Mouse (Mus musculus) c-Kit-positive CD71-positive TER-119-positive erythroid progenitor cells, embryonic 14.5 days (primary cell): ENCODE results near the gene Kbtbd2.
A peak's percentile ranks its signal among the peaks of the same experiment; 100 is the strongest.

Experiments
- DNase-seq: peaks from one replicate; pipeline ENCODE4 v3.0.0-alpha.2; 2013; ENCODE audit warnings: low spot score

Kbtbd2 gene

DNA sequence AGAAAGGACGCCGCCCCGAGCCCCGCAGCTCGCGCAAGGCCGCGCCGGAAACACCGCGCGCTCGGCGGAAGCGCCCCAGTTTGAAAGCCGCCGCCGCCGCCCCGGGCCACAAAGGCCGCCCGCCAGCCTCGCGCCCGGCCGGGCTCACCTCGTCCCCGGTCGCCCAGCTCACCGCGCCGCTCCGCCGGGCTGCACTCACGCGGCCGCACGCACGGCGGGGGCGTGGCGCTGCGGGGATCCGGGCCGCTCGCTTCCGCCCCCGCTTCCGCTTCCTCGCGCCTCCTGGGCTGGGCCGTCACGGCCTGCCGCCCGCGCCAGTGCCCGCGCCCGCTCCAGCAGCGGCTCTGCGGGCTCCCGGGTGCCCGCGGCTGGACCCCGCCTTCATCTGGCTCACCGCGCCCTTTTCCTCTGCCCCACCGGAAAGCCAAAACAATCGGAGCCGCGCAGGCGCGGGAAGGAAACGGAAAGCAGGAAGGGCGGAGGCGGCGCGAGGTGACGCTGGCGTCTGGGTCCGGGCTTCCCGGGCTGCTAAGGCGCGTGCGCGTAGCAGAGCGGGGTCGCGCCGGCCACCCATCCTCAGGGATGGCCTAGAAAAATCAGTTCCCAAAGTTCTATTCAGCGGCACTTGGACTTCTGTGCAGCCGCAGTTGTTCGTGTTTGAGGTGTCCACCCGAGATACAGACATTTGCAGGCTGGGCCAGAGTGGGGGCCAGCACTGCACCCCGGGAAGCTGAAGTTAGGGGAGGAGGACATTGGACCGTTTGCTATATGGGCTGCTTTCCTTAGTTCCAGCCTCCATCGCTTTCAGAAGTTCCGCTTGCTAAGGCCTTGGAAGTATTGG is at the start of gene Kbtbd2:
Gene Kbtbd2, minus strand, starts transcription at position 503 of the 841 bp plus-strand sequence.
- DNase-seq, result peak; percentile 90

DNA sequence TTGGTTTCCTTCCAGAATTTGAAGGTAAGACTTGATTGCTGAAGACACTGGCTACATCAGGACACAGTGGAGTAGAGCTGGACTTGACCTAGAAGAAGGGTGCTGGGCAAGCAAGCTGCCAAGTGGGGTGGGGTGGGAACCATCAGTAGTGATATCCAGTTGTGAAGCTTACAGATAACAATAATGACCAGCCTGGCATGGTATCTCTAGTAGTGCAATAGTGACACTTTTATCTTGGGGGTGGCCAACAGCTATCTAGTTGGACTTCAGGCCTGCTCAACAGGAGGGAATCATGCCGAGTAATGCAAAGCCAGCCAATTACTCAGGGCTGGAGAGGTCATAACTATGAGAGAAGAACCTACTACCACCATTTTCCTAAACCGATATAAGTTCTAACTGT is 46.8 kb upstream of the Kbtbd2 start:
- DNase-seq, result no peak

DNA sequence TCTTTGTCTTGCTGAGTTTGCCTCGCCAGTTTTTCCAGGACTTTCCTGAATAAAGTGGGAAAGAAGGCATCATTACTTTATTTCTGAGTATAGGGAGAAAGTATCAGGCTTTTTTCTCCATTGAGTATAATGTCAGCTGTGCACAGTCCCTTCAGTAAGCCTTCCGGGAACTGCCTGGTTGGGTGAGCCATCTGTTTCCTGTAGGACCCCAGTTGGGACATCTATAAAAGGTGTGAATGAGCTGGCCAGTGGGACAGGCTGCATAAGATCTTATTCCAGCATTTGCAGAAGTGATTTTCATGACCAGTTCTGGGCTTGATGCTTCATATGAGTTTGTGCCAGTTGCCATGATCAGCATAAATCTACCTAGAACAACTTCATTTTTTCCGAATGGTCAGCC is 45.6 kb upstream of the Kbtbd2 start:
- no peak for DNase-seq

DNA sequence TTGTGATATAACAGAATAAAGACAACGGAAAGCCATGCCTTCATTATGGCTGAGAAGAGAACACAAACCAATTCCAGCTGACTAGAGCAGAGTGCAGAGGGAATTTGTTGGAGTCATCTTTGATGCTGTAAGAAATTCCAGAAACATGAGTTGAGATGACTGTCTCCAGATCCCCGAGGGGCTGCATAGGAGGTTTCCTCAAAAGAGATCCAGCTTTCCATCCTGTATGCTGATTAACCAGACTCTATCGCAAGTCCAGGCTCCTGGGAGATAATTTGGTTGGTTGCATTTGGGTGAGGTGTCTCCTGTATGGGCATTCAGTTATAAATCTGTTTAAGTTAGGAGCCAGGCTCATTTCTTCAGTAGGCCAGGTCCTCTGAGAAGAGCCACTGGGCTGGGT is 40.0 kb upstream of the Kbtbd2 start:
- DNase-seq, result no peak

DNA sequence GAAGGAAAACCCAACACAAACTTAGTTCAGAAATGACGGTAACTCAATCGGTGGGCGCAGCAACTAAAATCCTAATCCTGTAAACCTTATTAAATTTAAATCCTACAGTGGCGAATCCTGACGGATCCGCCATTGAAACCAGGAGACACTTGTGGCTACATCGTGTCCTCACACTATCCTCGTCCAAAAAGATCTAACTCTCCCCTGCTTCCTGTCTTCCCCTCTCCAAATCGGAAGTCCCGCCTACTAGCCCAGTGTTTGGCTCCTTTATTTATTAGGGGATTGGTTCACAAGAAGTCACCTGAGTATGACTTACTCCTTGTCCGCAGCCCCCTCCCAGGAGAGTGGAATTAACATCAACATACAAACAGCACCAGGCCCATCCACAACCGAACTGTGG is 39.6 kb upstream of the Kbtbd2 start:
- no peak for DNase-seq

DNA sequence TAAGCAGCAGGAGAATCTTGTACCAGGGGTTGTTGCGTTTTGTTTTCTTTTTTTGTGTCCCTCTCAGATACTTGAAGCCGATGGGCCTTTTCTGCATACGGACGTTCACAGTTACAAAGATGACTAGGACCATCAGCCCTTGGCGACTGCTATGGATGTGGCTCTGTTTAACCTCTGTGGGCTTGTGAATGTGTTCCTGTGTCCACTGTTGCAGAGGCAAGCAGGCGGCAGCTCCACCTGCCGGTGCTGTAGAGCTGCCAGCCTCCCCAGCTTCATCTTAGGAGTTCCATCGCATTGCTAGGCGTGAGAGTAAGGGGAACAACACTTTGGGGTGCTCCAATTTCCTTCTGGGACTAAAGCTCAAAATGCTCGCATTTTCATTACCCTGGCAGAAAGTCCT is 37.9 kb upstream of the Kbtbd2 start:
- DNase-seq, result no peak

DNA sequence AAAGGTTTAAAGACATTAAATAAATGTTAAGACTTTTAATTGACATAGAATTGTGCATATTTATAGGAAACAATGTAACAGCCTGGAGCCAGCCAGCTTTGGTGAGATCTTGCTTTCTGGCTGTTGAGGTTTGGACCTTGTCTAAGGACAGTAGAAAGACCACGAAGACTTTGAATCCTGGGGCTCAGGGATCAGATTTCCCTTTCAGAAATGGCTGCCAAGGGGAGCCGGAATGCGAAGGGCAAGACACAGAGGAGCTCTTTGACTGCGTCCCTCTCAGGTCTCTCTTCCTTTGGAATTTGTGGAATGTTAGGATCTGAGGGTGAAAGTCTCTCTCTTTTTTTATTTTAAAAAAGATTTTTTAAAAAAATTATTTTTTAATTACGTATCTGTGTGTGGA is 37.2 kb upstream of the Kbtbd2 start:
- DNase-seq, result no peak

DNA sequence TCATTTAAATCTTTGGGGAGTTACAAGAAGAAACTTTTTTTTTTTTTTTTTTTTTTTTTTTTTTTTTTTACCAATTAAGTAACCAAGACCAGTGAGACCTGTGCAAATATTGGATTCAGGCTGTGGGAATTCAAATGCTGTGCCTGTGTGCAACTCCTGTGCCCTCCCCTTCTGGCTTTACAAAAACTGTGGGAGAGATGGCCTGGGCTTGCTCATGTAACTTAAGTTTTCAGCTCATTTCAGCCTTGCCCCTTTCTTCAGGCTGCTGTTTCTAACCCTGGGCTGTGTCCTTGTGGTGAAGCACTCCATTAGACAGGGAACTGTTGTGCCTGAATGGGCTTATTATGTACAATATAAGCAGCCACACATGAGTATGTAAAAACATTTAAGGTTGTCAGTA is 35.2 kb upstream of the Kbtbd2 start:
- DNase-seq, result no peak

DNA sequence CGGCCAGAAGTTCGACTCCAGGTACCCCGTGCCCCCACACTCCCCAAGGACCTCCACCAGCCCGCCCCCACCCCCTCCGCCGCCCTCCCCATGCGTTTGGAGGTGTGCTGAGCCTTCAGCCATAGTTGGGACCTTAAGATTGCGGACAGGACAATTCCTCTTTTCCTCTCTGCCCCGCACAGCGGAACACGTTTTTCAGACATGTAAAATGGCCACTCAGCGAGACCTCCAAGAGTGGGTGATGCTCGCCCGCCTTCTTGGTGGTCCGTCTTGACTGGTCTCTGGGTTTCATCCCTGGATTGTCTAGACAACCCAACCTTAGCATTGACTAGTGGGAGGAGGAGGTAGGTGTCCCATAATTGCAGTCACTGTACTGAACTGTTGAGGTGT is 34.8 kb upstream of the Kbtbd2 start:
- no peak for DNase-seq

DNA sequence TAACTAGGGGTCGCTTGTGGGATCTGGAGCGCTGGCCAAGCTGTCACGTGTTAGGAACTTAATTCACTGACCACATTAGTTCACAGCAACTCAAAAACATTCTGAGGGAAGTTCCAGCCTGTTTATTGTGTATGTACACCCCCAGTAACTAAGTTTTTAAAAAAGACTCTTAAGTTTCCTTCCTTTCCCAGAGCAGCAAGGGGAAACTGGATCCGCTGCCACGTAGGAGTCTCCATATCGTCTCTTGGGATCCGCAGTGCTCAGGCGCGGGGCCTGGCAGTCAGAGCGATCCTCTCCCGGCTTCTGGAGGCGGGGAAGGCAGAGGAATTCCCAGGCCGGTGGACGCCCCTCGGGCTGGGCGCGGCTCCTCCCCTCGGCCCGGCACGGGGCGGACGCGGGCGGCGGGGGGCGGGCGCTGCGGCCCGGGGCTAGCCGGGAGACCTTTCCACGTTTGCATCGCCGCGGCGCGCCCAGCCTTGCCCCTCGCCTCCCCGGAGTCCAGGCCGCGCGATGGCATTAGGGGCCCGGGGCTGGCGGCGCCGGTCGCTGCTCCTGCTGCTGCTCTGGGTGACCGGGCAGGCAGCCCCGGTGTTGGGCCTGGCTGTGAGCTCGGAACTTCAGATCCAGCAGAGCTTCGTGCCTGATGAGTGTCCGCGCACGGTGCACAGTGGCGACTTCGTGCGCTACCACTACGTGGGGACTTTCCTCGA is 34.2 kb upstream of the Kbtbd2 start, which contains the start of gene Fkbp9:
Gene Fkbp9, plus strand, starts transcription at position 363 of the 710 bp plus-strand sequence.
- DNase-seq, result no peak

DNA sequence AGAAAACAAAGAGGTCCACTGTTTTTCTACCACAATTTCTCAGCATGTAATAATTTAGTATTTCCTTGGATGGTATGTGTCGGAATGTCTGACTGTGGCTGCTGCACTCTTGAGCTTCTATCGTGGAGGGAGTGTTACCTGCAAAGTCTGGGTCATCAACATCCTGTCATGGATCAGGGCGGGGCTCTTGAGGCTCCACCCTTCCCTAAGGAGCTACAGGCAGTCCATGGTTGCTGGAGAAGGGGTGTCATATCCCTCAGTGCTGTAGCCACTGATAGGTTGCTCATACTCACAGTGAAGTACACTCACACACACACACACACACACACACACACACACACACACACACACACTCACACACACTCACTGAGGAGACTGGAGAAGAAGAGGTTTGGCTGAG is 28.0 kb upstream of the Kbtbd2 start:
- DNase-seq, result no peak

DNA sequence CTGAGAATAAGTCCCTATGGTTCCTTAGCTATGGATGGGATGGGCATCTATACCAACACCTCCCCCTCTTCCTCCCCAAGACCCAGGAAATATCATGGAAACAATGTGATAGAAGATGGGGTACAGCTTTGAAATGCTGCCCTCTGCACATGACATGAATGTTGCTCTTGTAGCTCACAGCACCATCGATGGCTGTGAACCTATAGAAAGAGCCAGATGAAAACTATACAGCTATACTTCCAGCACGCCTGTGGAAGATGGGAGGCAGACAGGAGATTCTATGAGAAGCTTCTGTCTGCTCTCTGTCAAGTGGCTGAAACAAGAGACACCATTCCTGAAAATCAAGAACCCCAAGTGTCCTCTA is 21.5 kb upstream of the Kbtbd2 start:
- no peak for DNase-seq

DNA sequence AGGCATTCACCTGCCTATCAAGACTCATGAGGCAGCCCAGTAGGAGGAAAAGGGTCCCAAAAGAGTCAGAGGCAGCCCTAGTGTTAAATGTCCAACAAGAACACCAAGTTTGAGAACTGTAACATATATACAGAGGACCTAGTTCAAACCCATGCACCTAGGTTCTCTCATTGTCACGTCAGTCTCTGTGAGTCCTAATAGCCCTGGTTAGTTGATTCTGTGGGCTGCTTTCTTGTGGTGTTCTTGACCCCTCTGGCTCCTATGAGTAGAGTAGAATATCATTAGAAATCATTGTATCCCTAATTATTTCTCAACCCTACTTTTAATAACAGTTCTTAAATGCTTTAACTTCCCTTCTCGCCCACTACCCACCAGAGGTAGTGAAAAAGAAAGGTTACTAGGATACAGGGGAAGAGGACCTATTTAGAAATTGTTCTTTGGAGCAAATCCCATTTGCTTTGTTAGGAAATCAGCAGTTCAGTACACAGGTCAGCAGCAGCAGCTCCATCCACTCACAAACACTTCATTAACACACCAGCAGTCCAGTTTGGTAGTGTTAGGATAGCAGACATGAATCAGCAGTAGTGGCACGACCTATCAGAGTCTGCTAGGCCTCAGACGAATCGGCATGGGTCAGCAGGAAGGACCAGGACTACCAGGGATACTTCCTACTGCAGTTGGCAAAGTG is 21.0 kb upstream of the Kbtbd2 start:
- DNase-seq, result no peak

DNA sequence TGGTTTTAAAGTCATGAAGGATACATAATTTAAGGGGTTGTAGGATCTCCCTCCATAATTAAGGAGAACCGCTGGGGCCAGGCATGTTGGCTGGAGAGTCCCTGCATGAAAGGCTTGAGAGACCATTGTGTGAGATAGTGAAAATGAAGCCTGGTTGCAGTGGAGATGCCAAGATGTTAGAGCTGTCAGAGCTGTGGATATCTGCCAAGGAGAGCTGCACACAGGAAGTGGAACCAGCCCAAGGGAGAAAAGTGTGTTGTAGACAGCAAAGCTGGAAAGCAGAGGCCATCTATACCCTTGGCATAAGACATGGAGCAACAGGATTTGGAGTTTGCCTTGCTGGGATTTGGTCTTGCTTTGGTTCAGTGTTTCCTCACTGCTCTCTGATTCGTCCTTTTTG is 15.7 kb upstream of the Kbtbd2 start:
- DNase-seq, result no peak

DNA sequence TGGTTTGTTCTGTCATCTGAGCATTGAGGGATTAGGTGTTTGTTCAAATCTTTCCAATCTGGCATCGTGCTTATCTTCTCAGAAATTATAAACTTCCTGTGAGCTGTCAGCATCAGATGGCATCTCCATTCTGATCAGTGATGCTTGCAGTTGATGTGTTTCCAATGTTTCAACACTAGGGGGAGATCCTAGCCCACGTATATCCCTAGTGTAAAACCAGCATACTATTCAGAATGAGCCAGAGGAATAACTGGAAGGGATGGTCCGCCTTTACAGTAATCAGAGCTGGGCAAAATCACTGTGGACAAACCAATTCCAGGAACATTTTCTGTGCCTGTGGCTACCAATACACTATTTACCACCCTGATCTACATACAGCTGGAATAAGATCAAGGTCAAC is 11.0 kb upstream of the Kbtbd2 start:
- DNase-seq, result peak; percentile 61

DNA sequence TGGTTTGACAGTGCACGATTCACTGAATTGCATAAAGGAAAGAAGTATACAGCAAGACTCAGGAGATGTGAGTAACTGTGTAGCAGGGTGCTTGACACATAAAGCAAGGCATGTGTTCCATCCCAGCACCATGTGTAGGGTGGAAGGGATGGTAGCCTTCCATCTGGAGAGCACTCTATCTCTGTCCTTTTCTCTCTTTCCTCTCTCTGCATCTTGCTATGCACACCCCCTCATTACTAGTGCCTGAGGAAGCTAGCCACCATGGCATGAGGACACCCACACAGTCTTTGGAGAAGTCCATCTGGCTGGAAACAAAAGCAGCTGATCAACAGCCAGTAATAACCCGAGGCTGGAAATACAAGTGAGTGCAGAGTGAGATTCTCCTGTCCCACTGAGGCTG is 8.6 kb upstream of the Kbtbd2 start:
- no peak for DNase-seq

DNA sequence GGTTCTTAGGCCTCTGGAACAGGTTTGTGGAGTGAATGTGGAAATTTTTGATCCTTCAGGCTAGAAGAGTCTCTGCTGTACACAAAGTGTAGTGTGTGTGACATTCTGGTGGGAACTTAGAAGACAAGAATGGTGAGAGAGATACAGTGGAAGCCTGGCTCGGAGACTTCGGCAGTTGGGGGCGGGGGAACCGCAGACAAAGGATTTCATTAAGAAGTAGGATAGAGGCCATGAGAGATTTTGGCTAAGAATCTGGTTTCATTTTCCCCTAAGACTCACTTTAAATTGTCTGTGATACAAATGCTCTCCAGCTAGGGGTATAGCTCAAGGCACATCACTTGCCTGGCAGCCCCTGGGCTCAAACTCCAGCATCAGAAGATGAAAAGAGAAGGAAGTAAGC is 7.4 kb upstream of the Kbtbd2 start:
- DNase-seq, result no peak

DNA sequence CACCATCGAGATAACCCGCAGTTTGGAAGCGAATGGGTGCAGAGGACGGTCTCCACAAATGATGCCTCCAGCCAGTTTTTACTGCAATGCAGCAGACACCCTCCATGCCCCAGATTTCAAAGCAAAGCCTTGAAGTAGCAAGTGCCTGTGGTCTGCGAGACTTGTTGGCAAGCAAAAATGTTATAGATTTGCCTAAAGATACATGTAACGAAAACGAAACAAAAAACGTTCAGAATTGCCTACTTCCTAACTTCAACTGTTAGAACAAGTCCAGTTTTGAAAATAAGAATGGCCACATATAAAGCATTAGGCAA is 496 bp upstream of the Kbtbd2 start:
- no peak for DNase-seq

DNA sequence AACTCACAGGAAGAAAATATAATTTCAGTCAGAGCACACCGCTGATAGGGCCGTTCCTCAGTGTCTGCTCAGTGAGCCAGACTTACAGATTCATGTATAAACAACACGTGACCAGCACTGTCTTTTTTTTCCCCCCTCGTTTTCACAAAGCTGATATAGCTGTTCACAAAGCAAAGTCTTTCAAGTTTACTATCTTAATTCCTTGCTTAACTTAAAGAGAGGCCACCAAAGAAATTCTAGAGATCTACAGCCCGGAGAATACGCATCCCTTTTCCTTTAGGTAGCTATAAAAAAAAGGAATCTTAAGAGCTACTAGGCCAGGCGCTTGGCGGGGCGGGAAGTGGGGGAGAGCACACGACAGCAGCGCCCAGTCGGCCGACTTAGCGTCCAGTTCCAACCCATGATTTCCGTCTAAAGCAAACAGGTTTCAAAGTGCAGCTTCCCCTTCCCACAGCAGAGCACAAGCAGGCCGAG is 908 bp downstream of the Kbtbd2 start:
- peak; percentile 57 for DNase-seq

DNA sequence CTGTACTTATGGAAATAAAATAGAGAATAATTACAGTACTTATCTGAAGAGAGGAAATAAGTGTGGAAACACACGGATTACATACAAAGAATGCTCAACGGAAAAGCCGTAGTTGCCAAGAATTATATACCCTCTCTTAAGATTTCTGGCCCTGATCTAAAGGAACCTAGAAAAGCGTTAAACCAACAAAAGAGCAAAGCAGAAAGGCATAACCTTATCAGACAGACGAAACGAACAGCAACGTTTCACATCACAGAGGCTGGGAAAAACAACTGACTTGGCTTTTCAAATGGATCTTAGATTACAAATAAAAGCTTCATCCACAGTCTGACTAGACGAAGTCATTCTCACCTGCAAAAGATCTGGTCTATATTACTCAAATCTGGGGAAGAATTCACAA is 1.4 kb downstream of the Kbtbd2 start:
- DNase-seq, result peak; percentile 34

DNA sequence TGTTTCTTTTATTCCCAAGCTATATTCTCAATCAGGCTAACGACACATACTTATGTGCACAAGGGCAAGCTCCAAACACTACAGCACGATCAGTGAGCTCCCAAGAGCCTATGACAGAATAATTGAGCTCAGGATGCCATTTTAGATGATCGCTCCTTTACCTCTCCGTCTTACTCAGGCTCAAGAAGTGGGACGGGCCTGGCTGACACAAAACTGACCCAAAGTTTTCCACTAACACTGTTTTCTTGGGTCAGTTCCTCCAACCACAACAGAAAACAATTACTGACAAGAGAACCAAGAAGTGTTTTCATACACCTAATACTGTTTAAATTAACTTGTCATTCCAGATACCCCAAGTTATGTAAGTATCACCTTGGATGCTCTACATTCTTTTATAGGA is 2.8 kb downstream of the Kbtbd2 start:
- DNase-seq, result no peak

DNA sequence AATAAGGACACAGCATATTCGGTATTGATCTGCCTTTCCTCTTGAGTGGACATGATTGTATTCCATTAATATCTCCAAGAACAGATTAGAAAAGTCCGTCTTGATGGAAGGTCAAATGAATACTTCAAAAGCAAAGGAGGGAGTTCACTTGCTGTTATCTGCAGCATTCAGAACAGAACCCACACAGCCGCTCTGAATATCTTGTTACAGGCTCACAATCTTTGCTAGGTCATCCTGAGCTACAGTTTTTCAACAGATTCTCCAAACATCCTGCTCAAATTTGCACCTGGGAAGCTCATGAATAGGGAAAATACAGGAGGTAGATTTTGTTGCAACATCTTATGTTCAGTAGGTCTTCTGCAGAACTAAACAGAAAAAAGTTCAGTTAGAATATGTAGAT is 8.3 kb downstream of the Kbtbd2 start:
- DNase-seq, result peak; percentile 40

DNA sequence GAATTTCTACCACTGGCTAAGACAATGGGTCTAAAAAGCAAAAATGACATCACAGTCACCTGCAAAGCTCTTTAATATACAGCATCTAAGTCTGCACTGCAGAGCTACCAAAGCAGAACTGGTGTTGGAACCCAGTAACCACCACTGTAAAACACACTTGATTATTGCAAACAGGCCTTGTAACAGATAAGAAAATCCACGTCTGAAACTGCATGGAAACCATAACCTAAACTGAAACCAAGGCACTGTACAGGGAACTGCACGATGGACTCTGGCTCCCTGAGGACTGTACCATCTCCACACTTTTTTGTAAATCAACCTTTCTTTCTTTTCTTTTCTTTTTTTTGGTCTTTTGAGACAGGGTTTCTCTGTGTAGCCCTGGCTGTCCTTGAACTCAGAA is 9.9 kb downstream of the Kbtbd2 start:
- no peak for DNase-seq
